Mouse (Mus musculus) hindbrain, postnatal 0 days (tissue): ENCODE measurements at regions not wholly inside any gene's neighbourhood (a gene's known extent, or its start where the extent isn't known, plus 50 kb on each side); places are given as distances from the start of the nearest gene placed in this dataset.
"Not testable (repeated sequence)": the region's sequence is repeated elsewhere in the genome, so short reads cannot be mapped to it uniquely, and the experiment has no call there.

ENCODE experiments used
- ATAC-seq: fragments of 200-750 bp; cut with Nextera tagmentation; 2 replicates; pipeline ENCODE4 v1.8.0; 2017; ENCODE audit warnings: mild to moderate bottlenecking, moderate TSS enrichment, moderate library complexity
- DNase-seq: peaks from one replicate; pipeline ENCODE4 v3.0.0-alpha.2; 2015; ENCODE audit warnings: low spot score
- H3K27ac ChIP-seq: fragments of 300-500 bp; sonication (generic); 2 replicates; pipeline ENCODE4 v1.5.1; 2014; ENCODE audit warnings: mild to moderate bottlenecking
- H3K27me3 ChIP-seq: fragments of 300-500 bp; sonication (generic); 2 replicates; pipeline ENCODE4 v1.6.1; 2014; ENCODE audit warnings: low read length, mixed read lengths; ENCODE audit not compliant: insufficient read depth
- H3K36me3 ChIP-seq: fragments of 300-500 bp; sonication (generic); 2 replicates; pipeline ENCODE4 v1.6.1; 2014; ENCODE audit warnings: low read length, mixed read lengths; ENCODE audit not compliant: insufficient read depth
- H3K4me1 ChIP-seq: fragments of 300-500 bp; sonication (generic); 2 replicates; pipeline ENCODE4 v1.6.1; 2014; ENCODE audit warnings: antibody characterized with exemption, low read length, mixed read lengths; ENCODE audit not compliant: insufficient read depth
- H3K4me2 ChIP-seq: fragments of 300-500 bp; sonication (generic); 2 replicates; pipeline ENCODE4 v1.6.1; 2014; ENCODE audit warnings: low read depth, mild to moderate bottlenecking, low read length, moderate library complexity, mixed read lengths
- H3K4me3 ChIP-seq: fragments of 300-500 bp; sonication (generic); 2 replicates; pipeline ENCODE4 v1.5.1; 2014; ENCODE audit warnings: low read length
- H3K9ac ChIP-seq: fragments of 300-500 bp; sonication (generic); replicated peaks from 2 replicates; pipeline ENCODE4 v1.6.1; 2014; ENCODE audit warnings: mild to moderate bottlenecking, low read length, moderate library complexity, mixed read lengths
- H3K9me3 ChIP-seq: fragments of 300-500 bp; sonication (generic); 2 replicates; pipeline ENCODE4 v1.6.1; 2016; ENCODE audit warnings: low read length, mixed read lengths
- CTCF ChIP-seq: IDR thresholded peaks from 2 replicates; pipeline ENCODE4 v1.5.1; 2016; ENCODE audit warnings: antibody characterized with exemption, control low read depth, low read depth
- WGBS: fragments of 180-500 bp; shearing (Covaris S2); extraction: QIAGEN DNeasy Blood & Tissue Kit; methylation state at CpG from one replicate; pipeline ENCODE4 v1.1.7; 2014; 5-methylcytosine and 5-hydroxymethylcytosine counted together

DNA sequence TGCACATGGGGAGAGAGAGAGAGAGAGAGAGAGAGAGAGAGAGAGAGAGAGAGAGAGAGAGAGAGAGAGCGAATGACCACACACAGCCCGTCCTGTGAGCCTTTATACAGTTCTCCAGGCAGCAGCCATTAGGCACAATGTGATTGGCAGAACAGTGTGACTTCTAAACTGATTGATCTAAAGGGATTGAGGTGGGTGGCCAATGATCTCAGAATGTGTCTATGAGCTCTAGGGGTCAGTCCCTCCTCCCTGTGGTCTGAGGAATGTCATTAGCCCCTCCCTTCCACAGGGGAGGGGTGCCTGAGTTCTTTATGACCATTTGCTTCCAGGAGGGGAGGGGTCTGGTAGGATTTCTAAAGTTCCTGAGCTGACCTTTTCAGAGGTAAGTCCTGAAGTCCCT lies 62.1 kb downstream of the Duxbl3 start:
- 69% methylated on average over 2 of the region's 2 CpGs for WGBS
- not testable (repeated sequence) for H3K4me2 ChIP-seq, H3K9me3 ChIP-seq, H3K36me3 ChIP-seq, H3K4me3 ChIP-seq, ATAC-seq, H3K9ac ChIP-seq, DNase-seq, H3K27ac ChIP-seq, H3K27me3 ChIP-seq, H3K4me1 ChIP-seq

DNA sequence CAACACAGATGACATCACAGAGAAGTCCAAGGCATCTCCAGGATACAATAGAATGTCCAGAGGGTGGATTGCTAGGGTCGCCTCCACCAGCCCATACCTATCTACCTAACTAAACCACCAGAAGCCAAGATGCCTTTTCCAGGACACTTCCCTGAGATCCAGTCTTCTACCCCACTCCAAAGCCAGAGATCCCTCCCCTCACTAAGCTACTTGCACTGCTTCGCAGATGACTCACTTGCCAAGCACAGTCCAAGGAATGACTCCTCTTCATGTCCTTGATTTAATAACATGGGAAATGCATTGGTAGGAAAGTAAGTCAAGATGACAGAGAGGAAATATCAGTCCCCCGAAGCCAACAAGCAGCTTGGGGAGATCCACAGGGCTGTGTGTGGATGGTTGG lies 63.0 kb downstream of the Duxbl3 start:
- Histone ChIP-seq H3K4me1 (no peaks in the 10 kb centered on the region), H3K9me3 (no peaks in the 10 kb centered on the region), H3K27ac (no peak overlapping the region), H3K4me3 (no peak overlapping the region), H3K27me3 (no peaks in the 10 kb centered on the region), H3K4me2 (no peak overlapping the region), H3K9ac (no peak overlapping the region), H3K36me3 (no peaks in the 10 kb centered on the region)
- DNase-seq (no peak), ATAC-seq (no peak)
- TF ChIP-seq CTCF: no peak
- 96% methylated on average over 3 of the region's 3 CpGs for WGBS

DNA sequence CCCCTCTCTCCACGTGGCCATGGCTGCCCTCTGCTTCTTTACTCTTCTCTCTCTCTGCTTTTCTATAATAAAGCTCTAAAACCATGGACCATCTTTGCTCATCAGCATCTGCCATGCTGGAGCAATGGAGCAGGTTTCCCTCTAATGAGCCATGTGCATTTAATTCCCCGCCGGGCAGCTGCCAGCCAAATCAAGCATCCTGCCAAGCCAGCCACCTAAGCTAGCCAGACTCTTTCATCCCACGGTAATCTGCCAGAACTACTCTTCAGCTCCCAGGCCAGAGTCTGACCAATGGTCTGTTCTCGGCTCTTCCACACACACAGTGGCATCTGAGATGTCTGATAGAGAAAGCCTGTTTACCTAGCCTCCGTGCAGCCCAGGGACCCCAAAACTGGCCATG lies 70.8 kb downstream of the Duxbl3 start:
- no peak for TF ChIP-seq CTCF
- H3K4me2 ChIP-seq: no peak overlapping the region
- ATAC-seq (0 out of 2 replicates have a peak, but pooled peaks have one; percentile 62), DNase-seq (peak; percentile 74)
- H3K36me3 ChIP-seq: no peaks in the 10 kb centered on the region
- no peaks in the 10 kb centered on the region for H3K4me1 ChIP-seq
- WGBS: 49% methylated on average over 6 of the region's 6 CpGs
- H3K27me3 ChIP-seq: no peaks in the 10 kb centered on the region
- H3K4me3 ChIP-seq: no peak overlapping the region
- no peaks in the 10 kb centered on the region for H3K9me3 ChIP-seq
- H3K9ac ChIP-seq: no peak overlapping the region
- H3K27ac ChIP-seq: no peak overlapping the region

DNA sequence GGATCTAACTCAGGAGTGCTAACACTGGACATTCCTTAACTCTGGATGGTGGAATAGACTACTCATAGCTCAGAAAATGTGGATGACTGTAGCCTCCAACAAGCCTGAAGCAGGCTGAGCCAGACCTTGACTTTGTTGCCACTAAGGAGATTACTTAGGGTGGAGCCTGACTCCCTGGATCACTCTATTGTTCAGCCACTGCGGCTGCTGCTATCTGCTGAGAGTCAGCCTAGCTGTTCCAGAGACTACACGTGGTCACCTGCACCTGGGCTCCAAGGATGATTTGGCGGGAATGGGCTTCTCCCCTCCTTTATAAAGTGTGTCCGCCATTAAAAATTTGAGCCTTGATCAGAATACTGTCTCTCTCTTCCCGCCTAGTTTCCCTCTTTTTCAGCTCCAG lies 83.3 kb downstream of the Duxbl3 start:
- Histone ChIP-seq H3K9ac (no peak overlapping the region), H3K27ac (no peak overlapping the region), H3K36me3 (no peaks in the 10 kb centered on the region), H3K27me3 (no peaks in the 10 kb centered on the region), H3K4me1 (no peaks in the 10 kb centered on the region), H3K4me3 (no peak overlapping the region), H3K4me2 (no peak overlapping the region), H3K9me3 (no peaks in the 10 kb centered on the region)
- no peak for ATAC-seq
- TF ChIP-seq CTCF: no peak
- WGBS: 86% methylated on average over 5 of the region's 5 CpGs
- no peak for DNase-seq

DNA sequence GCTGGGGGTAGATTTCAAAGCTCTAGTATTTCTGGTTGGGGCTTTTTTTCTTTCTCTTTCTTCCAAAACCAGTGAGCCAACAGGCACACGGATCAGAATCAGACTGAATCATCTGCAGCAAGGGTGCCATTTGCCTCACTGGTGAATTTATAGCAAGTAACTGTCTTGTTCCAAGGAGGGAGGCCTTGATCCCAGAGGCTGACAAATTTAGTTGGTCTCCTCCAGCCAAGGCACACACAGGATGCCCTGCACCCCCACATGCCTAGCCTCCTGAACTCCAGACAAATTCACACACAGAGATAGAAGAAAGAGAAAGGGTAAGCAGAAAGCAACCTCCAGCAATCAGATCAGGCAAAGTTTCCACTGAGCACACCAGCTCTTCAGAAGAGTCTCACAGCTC lies 87.5 kb downstream of the Duxbl3 start:
- Histone ChIP-seq H3K27me3 (no peaks in the 10 kb centered on the region), H3K27ac (no peak overlapping the region), H3K9me3 (no peaks in the 10 kb centered on the region), H3K4me2 (no peak overlapping the region), H3K4me1 (no peaks in the 10 kb centered on the region), H3K4me3 (no peak overlapping the region), H3K36me3 (no peaks in the 10 kb centered on the region), H3K9ac (no peak overlapping the region)
- TF ChIP-seq CTCF: no peak
- no peak for ATAC-seq
- 71% methylated on average over 1 of the region's 1 CpGs for WGBS
- DNase-seq: no peak

DNA sequence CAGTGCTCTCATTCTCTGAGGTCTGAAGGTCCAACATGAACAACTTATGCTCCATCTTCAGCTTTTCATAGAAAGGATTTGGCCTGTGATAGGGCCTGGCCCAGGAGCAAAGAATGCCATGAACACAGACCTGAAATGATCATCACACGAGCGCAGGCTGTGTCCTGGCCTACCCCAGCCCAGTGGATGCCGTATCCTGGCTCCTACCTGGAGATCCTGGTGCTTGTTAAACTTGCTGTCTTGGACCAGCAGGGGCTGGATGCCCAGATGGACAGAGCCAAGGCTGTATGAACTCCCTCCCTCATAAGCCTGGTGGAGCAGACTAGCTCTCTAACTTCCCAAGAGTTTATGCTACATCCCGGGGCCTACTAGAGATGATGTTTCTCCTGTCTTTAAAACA lies 89.5 kb downstream of the Duxbl3 start:
- 91% methylated on average over 4 of the region's 4 CpGs for WGBS
- Histone ChIP-seq H3K27ac (no peak overlapping the region), H3K27me3 (no peaks in the 10 kb centered on the region), H3K4me1 (no peaks in the 10 kb centered on the region), H3K4me2 (no peak overlapping the region), H3K4me3 (no peak overlapping the region), H3K9ac (no peak overlapping the region), H3K36me3 (no peaks in the 10 kb centered on the region), H3K9me3 (no peaks in the 10 kb centered on the region)
- no peak for DNase-seq
- no peak for ATAC-seq
- TF ChIP-seq CTCF: no peak

DNA sequence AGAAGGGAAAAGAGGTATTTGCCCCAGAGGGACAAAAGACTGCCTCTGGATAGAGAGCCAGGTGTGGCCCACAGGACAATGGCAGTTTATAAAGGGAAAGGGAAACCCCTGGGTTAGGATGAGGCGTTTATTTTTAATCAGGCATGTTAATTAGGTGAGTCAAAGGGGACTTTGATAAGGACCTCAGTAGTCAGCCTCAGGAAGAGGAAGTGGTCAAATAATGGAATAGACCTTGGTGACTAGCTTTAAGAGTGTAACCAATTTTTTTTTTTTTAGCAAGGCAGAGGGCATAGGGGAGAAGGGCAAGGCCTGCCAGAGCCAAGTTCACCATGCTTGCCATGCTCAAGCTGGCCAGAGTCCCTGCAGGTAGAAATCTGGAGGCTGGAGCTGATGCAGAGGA lies 95.2 kb downstream of the Duxbl3 start:
- no peak for DNase-seq
- Histone ChIP-seq H3K36me3 (no peaks in the 10 kb centered on the region), H3K4me1 (no peaks in the 10 kb centered on the region), H3K9me3 (no peaks in the 10 kb centered on the region), H3K27me3 (no peaks in the 10 kb centered on the region), H3K4me2 (no peak overlapping the region), H3K4me3 (no peak overlapping the region), H3K9ac (no peak overlapping the region), H3K27ac (no peak overlapping the region)
- ATAC-seq: no peak
- 66% methylated on average over 1 of the region's 1 CpGs for WGBS
- no peak for TF ChIP-seq CTCF

DNA sequence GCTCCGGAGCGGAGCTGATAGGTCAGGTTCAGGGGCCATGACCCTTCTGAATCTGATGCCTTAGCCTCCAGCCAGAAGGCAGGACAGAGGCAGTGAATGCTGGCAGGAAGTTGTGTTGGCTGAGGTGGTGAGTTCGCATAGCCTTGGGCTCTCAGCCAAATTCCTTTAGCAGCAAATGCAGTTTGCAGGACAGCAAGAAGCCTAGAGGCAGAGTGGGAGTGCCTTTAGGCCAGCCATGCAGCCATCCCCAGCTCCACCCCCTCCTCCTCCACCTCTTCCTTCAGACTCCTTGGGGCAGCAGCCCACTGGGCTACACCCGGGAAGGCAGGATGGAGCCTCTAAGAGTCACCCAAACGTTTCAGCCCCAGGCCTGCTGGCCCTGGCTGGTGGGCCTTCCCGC lies 99.5 kb downstream of the Duxbl3 start:
- Histone ChIP-seq H3K9me3 (no peaks in the 10 kb centered on the region), H3K9ac (no peak overlapping the region), H3K27me3 (no peaks in the 10 kb centered on the region), H3K4me2 (no peak overlapping the region), H3K36me3 (no peaks in the 10 kb centered on the region), H3K27ac (no peak overlapping the region), H3K4me1 (no peaks in the 10 kb centered on the region), H3K4me3 (no peak overlapping the region)
- DNase-seq (peak; percentile 21), ATAC-seq (no peak)
- 49% methylated on average over 6 of the region's 6 CpGs for WGBS
- no peak for TF ChIP-seq CTCF
